Mouse (Mus musculus): ENCODE measurements around the gene Zp3.

- TF ChIP-seq CTCF (IDR thresholded peaks at IDR 0.05; ENCODE audit: low read depth), result no peak
- TF ChIP-seq EP300 (optimal IDR thresholded peaks at IDR 0.05), result no peak
These were observed 47.5 kb upstream of the Zp3 start for GRCm38 (mm10) chr5:135932359-135932758.
